Mouse (Mus musculus) C2C12 (cell line): ENCODE data around the gene Ncapg. TPM values are rescaled to one million over a fixed set of nuclear protein-coding genes. Genes with fewer than 3 reads are reported as not detected.

Experiments
- H3K27me3 ChIP-seq: one replicate; pipeline ENCODE4 v1.6.1; 2011; ENCODE audit not compliant: control insufficient read depth, insufficient read depth, insufficient read length
- H3K36me3 ChIP-seq: one replicate; pipeline ENCODE4 v1.6.1; 2011; ENCODE audit not compliant: control insufficient read depth, insufficient read depth
- H3K4me3 ChIP-seq: one replicate; pipeline ENCODE4 v1.5.1; 2011; ENCODE audit warnings: mild to moderate bottlenecking, control low read depth; ENCODE audit not compliant: poor library complexity, insufficient read depth, severe bottlenecking
- H3K79me2 ChIP-seq: one replicate; pipeline ENCODE4 v1.6.1; 2011; ENCODE audit not compliant: control insufficient read depth, insufficient read depth
- H3K79me3 ChIP-seq: one replicate; pipeline ENCODE4 v1.6.1; 2011; ENCODE audit warnings: low read depth, control low read depth
- H3ac ChIP-seq: one replicate; pipeline ENCODE3; 2011; ENCODE audit warnings: low read depth; ENCODE audit not compliant: control insufficient read depth, insufficient read length
- CEBPB ChIP-seq: IDR thresholded peaks from one replicate; pipeline ENCODE4 v1.6.1; 2011; ENCODE audit warnings: low read depth, mild to moderate bottlenecking, control low read depth, moderate library complexity
- CTCF ChIP-seq: IDR thresholded peaks from one replicate; pipeline ENCODE4 v1.5.1; 2011; ENCODE audit not compliant: control insufficient read depth, insufficient read depth, insufficient read length
- FOSL1 ChIP-seq: IDR thresholded peaks from one replicate; pipeline ENCODE4 v1.8.0; 2011; ENCODE audit warnings: mild to moderate bottlenecking, low read length; ENCODE audit not compliant: poor library complexity, insufficient read depth, severe bottlenecking
- MAX ChIP-seq: IDR thresholded peaks from one replicate; pipeline ENCODE4 v1.6.1; 2011; ENCODE audit warnings: mild to moderate bottlenecking, control low read depth
- MYOD1 ChIP-seq: IDR thresholded peaks from one replicate; pipeline ENCODE4 v1.6.1; 2011; ENCODE audit warnings: low read depth; ENCODE audit not compliant: control insufficient read depth, insufficient read length
- MYOG ChIP-seq: IDR thresholded peaks from one replicate; pipeline ENCODE4 v1.6.1; 2011; ENCODE audit not compliant: control insufficient read depth, insufficient read length; ENCODE audit errors: extremely low read depth
- USF1 ChIP-seq: IDR thresholded peaks from one replicate; pipeline ENCODE4 v1.6.1; 2011; ENCODE audit warnings: low read depth, mild to moderate bottlenecking, control low read depth, moderate library complexity
- polyA plus RNA-seq: library from polyadenylated mRNA; unstranded; fragments of >200 nt; fragmentation: generic; extraction: Trizol; gene quantifications from one replicate; pipeline ENCODE4 v1.2.1, GENCODE M21; 2012; ENCODE audit warnings: missing spikeins

The Ncapg gene
- polyA plus RNA-seq, 1 experiment = 11.2 TPM

- TF ChIP-seq MYOG = no peak
- TF ChIP-seq MAX = no peak
- no peak for TF ChIP-seq FOSL1
- TF ChIP-seq USF1 = no peak
- no peak for TF ChIP-seq MYOD1
- TF ChIP-seq CTCF = no peak
- TF ChIP-seq CEBPB = no peak
- peaks cover 38% of the 10 kb centered on the region for H3K79me2 ChIP-seq
- no peaks in the 10 kb centered on the region for H3K27me3 ChIP-seq
Measured at GRCm38 (mm10) chr5:45669234-45669597, 503 bp upstream of the Ncapg start.

GRCm38 (mm10) chr5:45670280-45670670 lies 556 bp downstream of the Ncapg start:
- Histone ChIP-seq H3ac (peak overlapping the region; percentile 96), H3K79me3 (peaks cover 17% of the 10 kb centered on the region), H3K36me3 (peaks cover 18% of the 10 kb centered on the region), H3K4me3 (peak overlapping the region; percentile 65), H3K79me2 (peaks cover 38% of the 10 kb centered on the region), H3K27me3 (no peaks in the 10 kb centered on the region)
- TF ChIP-seq USF1 (no peak), MYOG (no peak), CEBPB (no peak), CTCF (no peak), FOSL1 (no peak), MAX (no peak), MYOD1 (no peak)

More at GRCm38 (mm10) chr5:45669234-45669597, 503 bp upstream of the Ncapg start:
- H3K36me3 ChIP-seq = peaks cover 7% of the 10 kb centered on the region
- peak overlapping the region; percentile 45 for H3K4me3 ChIP-seq
- peaks cover 17% of the 10 kb centered on the region for H3K79me3 ChIP-seq
- H3ac ChIP-seq = peak overlapping the region; percentile 73

GRCm38 (mm10) chr5:45670894-45671494 lies 1.3 kb downstream of the Ncapg start:
- no peak overlapping the region for H3ac ChIP-seq
- TF ChIP-seq MYOG (no peak), FOSL1 (no peak), MAX (no peak), CTCF (no peak), MYOD1 (no peak)
- no peaks in the 10 kb centered on the region for H3K27me3 ChIP-seq
- peaks cover 17% of the 10 kb centered on the region for H3K79me3 ChIP-seq
- H3K79me2 ChIP-seq = peaks cover 38% of the 10 kb centered on the region
- peaks cover 24% of the 10 kb centered on the region for H3K36me3 ChIP-seq
- H3K4me3 ChIP-seq = peak overlapping the region; percentile 65

- TF ChIP-seq MYOD1 (no peak), FOSL1 (no peak), MAX (no peak), USF1 (no peak), CTCF (no peak), CEBPB (no peak), MYOG (no peak)
- Histone ChIP-seq H3K79me3 (peaks cover 17% of the 10 kb centered on the region), H3ac (no peak overlapping the region), H3K79me2 (peaks cover 35% of the 10 kb centered on the region), H3K36me3 (peaks cover 48% of the 10 kb centered on the region), H3K4me3 (no peak overlapping the region), H3K27me3 (no peaks in the 10 kb centered on the region)
Measured at GRCm38 (mm10) chr5:45675032-45675431, 5.3 kb downstream of the Ncapg start.

GRCm38 (mm10) chr5:45677639-45678038 lies 7.9 kb downstream of the Ncapg start:
- TF ChIP-seq USF1 = no peak
- no peak for TF ChIP-seq FOSL1
- TF ChIP-seq CEBPB = no peak
- TF ChIP-seq CTCF = no peak
- TF ChIP-seq MYOD1 = no peak
- TF ChIP-seq MYOG = no peak
- no peak for TF ChIP-seq MAX
- Histone ChIP-seq H3K79me3 (no peaks in the 10 kb centered on the region), H3K79me2 (peaks cover 9% of the 10 kb centered on the region), H3ac (no peak overlapping the region), H3K27me3 (no peaks in the 10 kb centered on the region), H3K36me3 (peaks cover 68% of the 10 kb centered on the region), H3K4me3 (no peak overlapping the region)
